Comparison of ENCODE assay signal across 9 mouse cellular contexts in genomic region chr5:4023742-4024681, GRCm38 (mm10).
DNase-seq lines count a peak whose midpoint lies in the region; ATAC-seq and TF ChIP-seq lines count a peak whose summit lies in the region.
"Had no signal": no experiment of that assay in that cellular context is flagged by ENCODE, and none has a peak within 500 bp of the region (broad histone marks: within the 10 kb centered on the region; RNA-seq: fewer than 3 reads in every experiment).

No protein-coding gene starts in this region.

- no peak for TF ChIP-seq POLR2A in brain, embryonic 14.5 days (IDR thresholded peaks at IDR 0.05; ENCODE audit: borderline replicate concordance, extremely low read depth, insufficient read depth, insufficient read length, poor library complexity, severe bottlenecking)

- peak overlapping the region; percentile 48; the same call in 1 of the 2 replicates for H3K27ac ChIP-seq in hindbrain, postnatal 0 days
- no peak overlapping the region for H3K27ac ChIP-seq in hindbrain, embryonic 14.5 days
- H3K27ac ChIP-seq in kidney, embryonic 14.5 days (ENCODE audit: low read depth, low read length) = peak overlapping the region; percentile 0; the same call in 1 of the 2 replicates
- H3K27ac ChIP-seq: hindbrain, embryonic 15.5 days had no signal

- H3K4me1 ChIP-seq in hindbrain, postnatal 0 days (ENCODE audit: insufficient read depth, low read length) = no peaks in the 10 kb centered on the region
- H3K4me1 ChIP-seq in hindbrain, embryonic 14.5 days (replicated peaks; ENCODE audit: control insufficient read depth, insufficient read depth, low read length) = no peaks in the 10 kb centered on the region
- peaks cover 4% of the 10 kb centered on the region; the same call in 1 of the 2 replicates for H3K4me1 ChIP-seq in kidney, embryonic 14.5 days (ENCODE audit: control insufficient read depth, insufficient read depth, low read length)
- H3K4me1 ChIP-seq: hindbrain, embryonic 15.5 days had no signal

- 73% methylated on average over 16 of the region's 16 CpGs for WGBS in hindbrain, postnatal 0 days
- 83% methylated on average over 16 of the region's 16 CpGs for WGBS in hindbrain, embryonic 14.5 days
- 41% methylated on average over 16 of the region's 16 CpGs for WGBS in kidney, embryonic 14.5 days

- H3K4me2 ChIP-seq in hindbrain, postnatal 0 days (ENCODE audit: low read depth, low read length) = no peak overlapping the region; the same call in 1 of the 2 replicates
- H3K4me2 ChIP-seq in hindbrain, embryonic 14.5 days (replicated peaks) = no peak overlapping the region
- H3K4me2 ChIP-seq in kidney, embryonic 14.5 days (replicated peaks; ENCODE audit: low read depth, low read length) = no peak overlapping the region; the same call in 1 of the 2 replicates
- H3K4me2 ChIP-seq: hindbrain, embryonic 15.5 days had no signal

- H3K27me3 ChIP-seq in hindbrain, postnatal 0 days (ENCODE audit: insufficient read depth, low read length) = no peaks in the 10 kb centered on the region
- no peaks in the 10 kb centered on the region for H3K27me3 ChIP-seq in hindbrain, embryonic 14.5 days (ENCODE audit: control insufficient read depth, insufficient read depth, low read length)
- H3K27me3 ChIP-seq in kidney, embryonic 14.5 days (ENCODE audit: control insufficient read depth, insufficient read depth, low read length) = no peaks in the 10 kb centered on the region
- H3K27me3 ChIP-seq: hindbrain, embryonic 15.5 days had no signal

- H3K9me3 ChIP-seq in hindbrain, postnatal 0 days (ENCODE audit: low read length) = no peaks in the 10 kb centered on the region
- H3K9me3 ChIP-seq in hindbrain, embryonic 14.5 days (ENCODE audit: control insufficient read depth, low read length) = no peaks in the 10 kb centered on the region
- no peaks in the 10 kb centered on the region for H3K9me3 ChIP-seq in kidney, embryonic 14.5 days (ENCODE audit: control insufficient read depth, low read length)
- H3K9me3 ChIP-seq: hindbrain, embryonic 15.5 days had no signal

- no peak for TF ChIP-seq CTCF in hindbrain, postnatal 0 days (IDR thresholded peaks at IDR 0.05; ENCODE audit: low read depth)
- TF ChIP-seq CTCF in brain, embryonic 14.5 days (IDR thresholded peaks at IDR 0.05; ENCODE audit: borderline replicate concordance, extremely low read depth, insufficient read depth, insufficient read length) = no peak

- no peak for ATAC-seq in hindbrain, postnatal 0 days
- no peak for ATAC-seq in hindbrain, embryonic 14.5 days (ENCODE audit: low FRiP score)
- peak; percentile 78 for ATAC-seq in kidney, embryonic 14.5 days (ENCODE audit: low FRiP score, low TSS enrichment)

- H3K36me3 ChIP-seq in hindbrain, postnatal 0 days (ENCODE audit: insufficient read depth, low read length) = peaks cover 16% of the 10 kb centered on the region; the same call in 1 of the 2 replicates
- H3K36me3 ChIP-seq in hindbrain, embryonic 14.5 days (replicated peaks; ENCODE audit: control insufficient read depth, insufficient read depth) = peaks cover 55% of the 10 kb centered on the region
- peaks cover 10% of the 10 kb centered on the region; the same call in 1 of the 2 replicates for H3K36me3 ChIP-seq in kidney, embryonic 14.5 days (ENCODE audit: control insufficient read depth, insufficient read depth, low read length)

- H3K9ac ChIP-seq in hindbrain, postnatal 0 days (replicated peaks; ENCODE audit: low read length) = no peak overlapping the region
- no peak overlapping the region for H3K9ac ChIP-seq in hindbrain, embryonic 14.5 days
- no peak overlapping the region for H3K9ac ChIP-seq in kidney, embryonic 14.5 days (ENCODE audit: low read depth, low read length)
- H3K9ac ChIP-seq: hindbrain, embryonic 15.5 days had no signal

- no peak overlapping the region for H3K4me3 ChIP-seq in hindbrain, postnatal 0 days (ENCODE audit: low read length)
- no peak overlapping the region for H3K4me3 ChIP-seq in hindbrain, embryonic 14.5 days (replicated peaks; ENCODE audit: low read length)
- no peak overlapping the region for H3K4me3 ChIP-seq in kidney, embryonic 14.5 days (ENCODE audit: low read length)
- H3K4me3 ChIP-seq: hindbrain, embryonic 15.5 days had no signal

- DNase-seq in hindbrain, postnatal 0 days (ENCODE audit: low spot score) = peak; percentile 27
- no peak for DNase-seq in hindbrain, embryonic 14.5 days (ENCODE audit: low spot score)
- peak; percentile 34 for DNase-seq in brain, embryonic 14.5 days (ENCODE audit: low read depth)
- DNase-seq in gastrocnemius, postnatal 10 days = peak; percentile 51
- DNase-seq in skeletal muscle tissue, adult 2 months (ENCODE audit: low read depth, low spot score) = peak; percentile 84
- no peak for DNase-seq in right cerebral cortex, postnatal 25 days
- DNase-seq in frontal cortex, adult 2 months (ENCODE audit: extremely low spot score in 1 of 2, low spot score in 1 of 2) = no peak

Comparison
In these comparisons a context has a peak if more than half of its experiments do, and no peak if none do; other contexts are left out.
1. DNase-seq: peak in hindbrain, postnatal 0 days (single experiment), brain, embryonic 14.5 days (single experiment), gastrocnemius, postnatal 10 days (single experiment) and skeletal muscle tissue, adult 2 months (single experiment); none in hindbrain, embryonic 14.5 days (single experiment), right cerebral cortex, postnatal 25 days (single experiment) and frontal cortex, adult 2 months (0 of 2).